Mouse (Mus musculus) ovary, adult 2 months (tissue): ENCODE results near the gene Olfr780. TPM values are rescaled to one million over a fixed set of nuclear protein-coding genes. Genes with fewer than 3 reads are reported as not detected.

Source experiments
- polyA plus RNA-seq: library from polyadenylated mRNA; depleted of rRNA; stranded (reverse); fragments of >200 nt; gene quantifications from 2 replicates; pipeline ENCODE4 v1.2.3, GENCODE M21; 2012; rRNA removed

The Olfr780 gene
- polyA plus RNA-seq: not detected in 2 replicates

GRCm38 (mm10) chr10:129317817-129318216, at the start of gene Olfr780:
Gene Olfr780 (plus strand): TSS chr10:129318117.

GRCm38 (mm10) chr10:129271081-129271535, 46.8 kb upstream of the Olfr780 start, which contains the start of gene Olfr777:
Gene Olfr777 (minus strand): TSS chr10:129271485.

GRCm38 (mm10) chr10:129328554-129328953, 10.6 kb downstream of the Olfr780 start, which contains the start of gene Olfr781:
Gene Olfr781 (plus strand): TSS chr10:129328854.

GRCm38 (mm10) chr10:129348550-129348949, 30.6 kb downstream of the Olfr780 start, which contains the start of gene Olfr782:
Gene Olfr782 (plus strand): TSS chr10:129348850.

Other genes starting within 250 kb of the Olfr780 start
- not detected in 2 replicates for gene Olfr766-ps1, start 249.1 kb upstream of the Olfr780 start, polyA plus RNA-seq
- not detected in 2 replicates for gene Olfr767, start 235.2 kb upstream of the Olfr780 start, polyA plus RNA-seq
- gene Olfr768, start 218.7 kb upstream of the Olfr780 start, polyA plus RNA-seq: not detected in 2 replicates
- gene Olfr769, start 200.3 kb upstream of the Olfr780 start, polyA plus RNA-seq: 0.09 TPM in 1 of 2 replicates, not detected in the other
- gene Olfr770, start 179.1 kb upstream of the Olfr780 start, polyA plus RNA-seq: not detected in 2 replicates
- not detected in 2 replicates for gene Olfr771, start 153.4 kb upstream of the Olfr780 start, polyA plus RNA-seq
- not detected in 2 replicates for gene Olfr772, start 140.2 kb upstream of the Olfr780 start, polyA plus RNA-seq
- not detected in 2 replicates for gene Olfr773, start 130.7 kb upstream of the Olfr780 start, polyA plus RNA-seq
- gene Olfr774, start 81.9 kb upstream of the Olfr780 start, polyA plus RNA-seq: not detected in 2 replicates
- not detected in 2 replicates for gene Olfr775, start 69.7 kb upstream of the Olfr780 start, polyA plus RNA-seq
- not detected in 2 replicates for gene Olfr776, start 59.0 kb upstream of the Olfr780 start, polyA plus RNA-seq
- not detected in 2 replicates for gene Olfr777, start 46.6 kb upstream of the Olfr780 start, polyA plus RNA-seq
- not detected in 2 replicates for gene Olfr781, start 10.7 kb downstream of the Olfr780 start, polyA plus RNA-seq
- gene Olfr782, start 30.7 kb downstream of the Olfr780 start, polyA plus RNA-seq: not detected in 2 replicates
- 0.05 TPM in 1 of 2 replicates, not detected in the other for gene Olfr784, start 66.0 kb downstream of the Olfr780 start, polyA plus RNA-seq
- not detected in 2 replicates for gene Olfr785, start 87.3 kb downstream of the Olfr780 start, polyA plus RNA-seq
- gene Olfr786, start 109.2 kb downstream of the Olfr780 start, polyA plus RNA-seq: not detected in 2 replicates
- gene Olfr787, start 143.7 kb downstream of the Olfr780 start, polyA plus RNA-seq: not detected in 2 replicates
- not detected in 2 replicates for gene Olfr788, start 152.9 kb downstream of the Olfr780 start, polyA plus RNA-seq
- gene Olfr789, start 166.6 kb downstream of the Olfr780 start, polyA plus RNA-seq: not detected in 2 replicates
- gene Olfr790, start 180.4 kb downstream of the Olfr780 start, polyA plus RNA-seq: not detected in 2 replicates
- not detected in 2 replicates for gene Olfr791, start 203.7 kb downstream of the Olfr780 start, polyA plus RNA-seq
- not detected in 2 replicates for gene Olfr792, start 221.0 kb downstream of the Olfr780 start, polyA plus RNA-seq
- not detected in 2 replicates for gene Olfr794, start 249.5 kb downstream of the Olfr780 start, polyA plus RNA-seq